Mouse (Mus musculus): Measurements from ENCODE around the gene Gm3776. TPM values are rescaled to one million over a fixed set of nuclear protein-coding genes. Genes with fewer than 3 reads are reported as not detected.
"Not testable (repeated sequence)": the region's sequence is repeated elsewhere in the genome, so short reads cannot be mapped to it uniquely, and the experiment has no call there.

Gene Gm3776
- not detected in 3 replicates for total RNA-seq (2017)

GRCm38 (mm10) chr9:78256914-78257313 lies at the start of gene Gm3776:
Gene Gm3776 (plus strand): TSS chr9:78257129.
- not testable (repeated sequence) for ATAC-seq (replicated peaks; ENCODE audit: insufficient number of reproducible peaks, low FRiP score, low TSS enrichment, poor library complexity, severe bottlenecking)

GRCm38 (mm10) chr9:78208956-78209355 lies 48.0 kb upstream of the Gm3776 start:
- ATAC-seq (replicated peaks; ENCODE audit: insufficient number of reproducible peaks, low FRiP score, low TSS enrichment, poor library complexity, severe bottlenecking): no peak

- no peak for ATAC-seq (replicated peaks; ENCODE audit: insufficient number of reproducible peaks, low FRiP score, low TSS enrichment, poor library complexity, severe bottlenecking)
These were observed 46.9 kb upstream of the Gm3776 start for GRCm38 (mm10) chr9:78210079-78210478.

- ATAC-seq (replicated peaks; ENCODE audit: insufficient number of reproducible peaks, low FRiP score, low TSS enrichment, poor library complexity, severe bottlenecking): no peak
These were observed 46.1 kb upstream of the Gm3776 start for GRCm38 (mm10) chr9:78210821-78211220.

GRCm38 (mm10) chr9:78211521-78211920 lies 45.4 kb upstream of the Gm3776 start:
- no peak for ATAC-seq (replicated peaks; ENCODE audit: insufficient number of reproducible peaks, low FRiP score, low TSS enrichment, poor library complexity, severe bottlenecking)

GRCm38 (mm10) chr9:78212341-78213049 lies 44.4 kb upstream of the Gm3776 start:
- ATAC-seq (replicated peaks; ENCODE audit: insufficient number of reproducible peaks, low FRiP score, low TSS enrichment, poor library complexity, severe bottlenecking): no peak

GRCm38 (mm10) chr9:78217074-78217473 lies 39.9 kb upstream of the Gm3776 start:
- ATAC-seq (replicated peaks; ENCODE audit: insufficient number of reproducible peaks, low FRiP score, low TSS enrichment, poor library complexity, severe bottlenecking): no peak

- no peak for ATAC-seq (replicated peaks; ENCODE audit: insufficient number of reproducible peaks, low FRiP score, low TSS enrichment, poor library complexity, severe bottlenecking)
These were observed 34.3 kb upstream of the Gm3776 start for GRCm38 (mm10) chr9:78222616-78223015.

GRCm38 (mm10) chr9:78223221-78223902 lies 33.6 kb upstream of the Gm3776 start:
- no peak for ATAC-seq (replicated peaks; ENCODE audit: insufficient number of reproducible peaks, low FRiP score, low TSS enrichment, poor library complexity, severe bottlenecking)

- no peak for ATAC-seq (replicated peaks; ENCODE audit: insufficient number of reproducible peaks, low FRiP score, low TSS enrichment, poor library complexity, severe bottlenecking)
These were observed 32.5 kb upstream of the Gm3776 start for GRCm38 (mm10) chr9:78224418-78224817.

- 0 out of 2 replicates have a peak, but pooled peaks have one; percentile 17 for ATAC-seq (replicated peaks; ENCODE audit: insufficient number of reproducible peaks, low FRiP score, low TSS enrichment, poor library complexity, severe bottlenecking)
These were observed 31.6 kb upstream of the Gm3776 start for GRCm38 (mm10) chr9:78225304-78225703.

GRCm38 (mm10) chr9:78228122-78228521 lies 28.8 kb upstream of the Gm3776 start:
- no peak for ATAC-seq (replicated peaks; ENCODE audit: insufficient number of reproducible peaks, low FRiP score, low TSS enrichment, poor library complexity, severe bottlenecking)

- not testable (repeated sequence) for ATAC-seq (replicated peaks; ENCODE audit: insufficient number of reproducible peaks, low FRiP score, low TSS enrichment, poor library complexity, severe bottlenecking)
These were observed 27.3 kb upstream of the Gm3776 start for GRCm38 (mm10) chr9:78229658-78230057.

- ATAC-seq (replicated peaks; ENCODE audit: insufficient number of reproducible peaks, low FRiP score, low TSS enrichment, poor library complexity, severe bottlenecking): not testable (repeated sequence)
These were observed 26.5 kb upstream of the Gm3776 start, which contains the start of gene Gsta1 for GRCm38 (mm10) chr9:78230461-78230860. Gene Gsta1 (plus strand): TSS chr9:78230656.

- ATAC-seq (replicated peaks; ENCODE audit: insufficient number of reproducible peaks, low FRiP score, low TSS enrichment, poor library complexity, severe bottlenecking): 0 out of 2 replicates have a peak, but pooled peaks have one; percentile 46
These were observed 23.7 kb upstream of the Gm3776 start for GRCm38 (mm10) chr9:78233121-78233695.

GRCm38 (mm10) chr9:78255683-78256470 lies 1.1 kb upstream of the Gm3776 start:
- ATAC-seq (replicated peaks; ENCODE audit: insufficient number of reproducible peaks, low FRiP score, low TSS enrichment, poor library complexity, severe bottlenecking): not testable (repeated sequence)

GRCm38 (mm10) chr9:78259688-78260087 lies 2.8 kb downstream of the Gm3776 start:
- ATAC-seq (replicated peaks; ENCODE audit: insufficient number of reproducible peaks, low FRiP score, low TSS enrichment, poor library complexity, severe bottlenecking): peak; percentile 63; the same call in 1 of the 2 replicates

- not testable (repeated sequence) for ATAC-seq (replicated peaks; ENCODE audit: insufficient number of reproducible peaks, low FRiP score, low TSS enrichment, poor library complexity, severe bottlenecking)
These were observed 14.0 kb downstream of the Gm3776 start for GRCm38 (mm10) chr9:78270945-78271344.
